Mouse (Mus musculus) lung, postnatal 4 days (tissue): ENCODE measurements around the gene Gucd1.
A peak's percentile ranks its signal among the peaks of the same experiment; 100 is the strongest.
"Not testable (repeated sequence)": the region's sequence is repeated elsewhere in the genome, so short reads cannot be mapped to it uniquely, and the experiment has no call there.

ENCODE experiments used
- DNase-seq, 2 experiments: peaks; one replicate each; pipeline ENCODE4 v3.0.0; 2021

Gucd1 gene

DNA sequence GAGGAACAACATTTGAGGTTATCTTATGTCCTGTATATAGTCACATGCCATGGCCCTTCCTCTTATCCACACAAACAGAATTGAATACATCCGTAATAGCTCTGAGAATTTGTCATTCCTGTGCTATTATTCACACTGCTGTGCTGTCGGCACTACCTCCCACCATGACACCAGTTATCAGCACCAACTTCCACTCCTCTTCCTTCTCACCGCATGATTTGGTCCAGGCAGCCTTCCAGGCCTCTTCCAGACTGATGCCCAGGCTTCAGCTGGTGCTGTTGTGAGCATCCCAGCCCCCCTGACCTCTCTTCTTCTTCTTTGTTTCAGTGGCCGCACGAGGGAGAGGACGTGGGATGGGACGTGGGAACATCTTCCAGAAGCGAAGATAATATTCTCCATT is 17.2 kb upstream of the Gucd1 start:
- DNase-seq: no peak

DNA sequence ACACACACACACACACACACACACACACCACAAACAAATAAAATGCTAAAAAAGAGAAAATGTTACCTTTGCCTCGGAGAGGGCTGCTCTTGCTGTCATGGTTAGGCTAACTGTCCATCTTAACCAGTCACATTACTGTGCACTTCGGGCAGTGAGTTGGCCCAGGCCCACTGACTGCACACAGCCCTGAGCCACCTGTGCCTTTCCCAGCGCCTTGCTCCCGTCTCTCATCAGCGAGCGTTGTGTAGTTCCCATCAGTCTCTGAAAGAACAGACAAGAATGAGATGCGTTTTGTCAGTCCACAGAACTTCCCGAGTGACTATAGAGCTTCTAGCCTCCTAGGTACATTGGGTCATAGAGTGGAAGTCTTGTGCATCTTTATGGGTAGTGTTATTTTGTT is 16.4 kb upstream of the Gucd1 start:
- no peak for DNase-seq

DNA sequence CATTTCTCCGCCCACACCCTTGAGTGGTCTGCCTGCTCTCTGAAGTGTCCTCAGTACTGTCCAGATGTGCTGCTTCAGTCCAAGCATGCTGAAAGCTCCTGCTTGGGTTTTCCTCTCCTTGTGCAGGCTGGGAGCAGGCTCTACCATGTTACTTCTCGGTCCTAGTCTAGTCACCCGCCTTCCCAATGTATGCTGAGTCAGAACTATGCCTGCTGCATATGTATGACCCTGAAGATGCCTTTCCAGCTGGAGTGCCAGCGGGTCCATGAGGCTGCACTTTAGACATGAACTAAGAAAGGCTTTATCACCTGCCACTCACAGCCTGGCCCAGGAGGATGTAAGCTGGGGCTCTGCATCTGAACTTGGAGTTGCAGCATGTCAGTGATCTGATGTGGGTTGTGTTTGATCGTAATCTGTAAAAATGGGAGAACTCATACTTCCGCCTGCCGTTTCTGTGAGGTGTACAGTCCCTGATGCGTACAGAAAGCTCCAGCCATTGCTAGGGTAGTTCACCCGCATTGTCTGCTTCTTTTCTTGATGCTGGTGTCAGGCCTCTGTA is 13.8 kb upstream of the Gucd1 start:
- DNase-seq: no peak

DNA sequence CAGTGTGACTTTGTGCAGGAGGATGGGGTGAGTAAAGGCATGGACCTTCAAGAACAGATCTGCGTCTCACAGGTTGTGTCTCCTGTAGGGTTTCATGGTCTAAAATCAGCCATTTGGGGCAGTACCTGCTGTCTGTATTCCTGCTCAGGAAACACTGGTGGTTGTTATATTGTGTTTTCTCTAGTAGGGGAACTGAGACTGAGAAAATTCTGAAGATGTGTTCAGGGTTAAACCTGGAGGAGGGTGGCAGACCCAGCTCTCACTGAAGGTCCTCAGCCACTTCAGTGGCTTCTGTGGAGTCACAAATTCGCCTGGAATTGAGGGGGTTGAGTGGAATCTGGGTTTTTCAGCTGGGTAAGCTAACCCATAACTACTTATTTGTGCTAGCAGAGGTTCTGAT is 12.6 kb upstream of the Gucd1 start:
- no peak for DNase-seq

DNA sequence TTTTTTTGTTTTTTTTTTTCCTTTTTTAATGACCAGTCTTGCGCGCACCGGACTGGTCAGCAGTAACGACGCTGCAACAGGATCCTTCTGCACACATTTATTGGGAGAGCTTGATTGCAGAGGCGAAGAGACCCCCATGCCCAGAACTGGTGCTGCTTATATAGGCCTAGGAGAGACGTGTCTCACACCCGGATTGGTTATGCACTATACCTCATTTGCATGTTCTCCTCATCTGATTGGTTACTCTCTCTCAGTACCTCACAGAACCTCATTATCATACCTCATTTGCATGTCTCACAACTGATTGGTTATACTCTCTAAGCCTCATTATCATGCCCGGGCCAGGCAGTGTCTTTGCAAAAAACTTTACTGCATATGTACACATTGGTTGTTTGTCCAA is 7.7 kb upstream of the Gucd1 start:
- DNase-seq: not testable (repeated sequence)

DNA sequence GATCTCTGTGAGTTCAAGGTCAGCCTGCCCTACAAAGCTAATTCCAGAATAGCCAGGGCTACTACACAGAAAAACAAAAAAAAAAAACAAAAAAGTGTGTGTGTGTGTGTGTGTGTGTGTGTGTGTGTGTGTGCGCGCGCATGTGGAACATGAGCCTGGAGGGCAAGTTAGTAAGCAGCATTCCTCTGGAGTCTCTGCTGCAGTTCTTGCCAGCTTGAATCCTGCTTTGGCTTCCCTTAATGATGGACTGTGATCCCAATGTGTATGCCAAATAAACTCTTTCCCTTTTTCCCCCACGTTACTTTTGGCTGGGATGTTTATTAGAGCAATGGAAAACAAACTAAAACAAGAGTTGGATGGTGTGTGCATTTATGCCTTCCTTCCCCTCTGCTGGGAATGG is 3.9 kb upstream of the Gucd1 start:
- no peak for DNase-seq

DNA sequence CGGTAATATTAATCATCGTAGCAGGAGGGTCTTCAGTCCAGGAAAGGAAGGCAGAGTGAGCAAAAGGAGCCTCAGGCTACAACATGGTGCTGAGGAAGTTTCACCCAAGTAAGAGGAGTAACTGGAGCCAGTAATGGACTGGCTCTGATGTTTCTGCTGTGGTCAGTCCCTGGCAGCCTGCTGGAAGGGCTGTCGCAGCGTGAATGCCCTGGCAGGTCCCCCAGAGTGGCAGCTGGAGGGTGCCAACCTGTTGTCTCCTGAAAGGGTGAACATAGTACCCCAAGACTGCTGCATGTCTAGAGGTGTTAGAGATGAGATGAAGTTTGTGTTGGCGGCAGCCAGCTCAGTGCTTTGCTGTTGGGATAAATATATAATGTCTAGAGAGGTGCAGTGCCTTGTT is 2.8 kb upstream of the Gucd1 start:
- DNase-seq: no peak

DNA sequence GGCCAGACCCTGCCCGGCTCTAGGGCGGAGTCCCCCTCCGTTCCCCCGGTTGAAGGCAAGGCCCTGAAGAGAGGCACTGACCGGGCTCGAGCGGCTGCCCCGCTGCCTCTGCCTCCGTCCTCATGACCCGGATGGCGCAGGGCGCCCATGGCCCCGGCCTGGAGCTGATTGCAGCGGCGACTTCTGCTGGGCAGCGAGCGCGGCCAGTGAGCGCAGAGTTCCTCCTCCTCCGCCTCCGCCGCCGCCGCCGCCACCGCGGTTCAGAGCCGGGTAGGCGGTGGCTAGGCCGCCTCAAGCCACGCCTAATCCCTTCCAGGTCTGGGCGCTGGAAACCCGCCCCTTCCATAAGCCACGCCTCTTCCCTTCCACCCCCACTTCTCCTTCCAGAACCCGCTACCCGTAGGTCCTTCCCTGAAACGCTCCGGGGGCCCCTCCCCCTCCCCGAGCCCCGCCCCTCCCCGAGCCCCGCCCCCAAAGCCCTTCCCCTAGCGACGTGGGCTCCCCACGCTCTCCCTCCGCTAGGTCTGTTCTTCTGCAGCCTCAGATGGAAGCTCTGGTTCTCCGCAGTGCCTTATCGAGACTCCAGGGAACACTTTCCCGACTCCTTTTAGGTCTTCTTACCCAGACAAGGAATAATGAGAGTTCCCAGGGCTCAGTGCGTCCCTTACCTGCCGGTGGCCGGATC is 557 bp downstream of the Gucd1 start, which contains the start of gene Snrpd3:
Gene Snrpd3 (plus strand): TSS at position 479 of the 685 bp plus-strand sequence.
- peak; percentile 96 to 98 for DNase-seq

DNA sequence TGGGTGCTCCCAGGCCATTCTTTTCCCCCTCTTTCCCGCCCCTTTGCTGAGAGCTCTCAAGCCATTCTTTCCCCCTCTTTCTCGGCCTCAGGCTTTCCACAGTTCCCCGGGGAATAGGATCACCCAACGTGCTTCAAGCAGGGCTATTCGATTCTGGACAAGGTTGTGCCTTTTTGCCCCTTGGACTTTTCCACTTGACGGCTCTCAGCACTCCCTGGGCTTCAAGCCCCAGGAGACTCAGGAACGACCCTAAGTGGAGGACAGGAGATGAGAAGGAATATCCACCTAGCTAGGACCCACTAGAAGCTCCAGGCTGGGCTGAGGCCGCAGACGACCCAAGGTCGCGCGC is 1.1 kb downstream of the Gucd1 start:
- no peak for DNase-seq

DNA sequence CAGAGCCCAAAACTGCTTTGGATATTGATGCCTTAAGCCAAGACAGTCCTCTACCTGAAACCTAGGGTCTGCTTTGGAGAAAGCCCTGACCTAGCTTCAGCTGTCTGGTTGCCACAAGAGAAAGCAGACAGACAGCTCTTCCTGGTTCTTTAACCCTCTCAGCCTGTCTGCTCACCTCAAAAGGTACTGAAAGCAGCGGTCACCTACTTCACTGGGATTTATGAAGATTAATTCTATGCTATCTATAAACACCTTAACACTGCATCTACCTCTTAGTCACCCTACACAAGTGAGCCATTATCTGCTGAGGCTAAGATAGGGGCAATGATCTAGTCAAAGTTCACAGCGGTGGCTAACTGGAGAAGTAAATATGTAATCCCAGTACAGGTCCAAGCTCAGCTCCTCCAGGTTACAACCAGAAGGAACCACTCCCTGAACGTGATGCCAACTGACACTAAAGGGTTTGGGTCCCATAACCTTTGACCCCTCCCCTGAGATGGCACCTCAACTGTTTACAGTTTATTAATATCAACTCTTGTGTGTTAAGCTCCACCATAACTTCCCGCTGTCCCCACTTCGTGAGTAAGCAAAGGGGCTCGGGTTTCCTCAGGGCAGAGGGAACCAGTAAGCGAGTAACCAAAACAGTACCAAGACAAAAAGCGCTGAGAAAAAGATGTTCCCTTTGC is 1.6 kb downstream of the Gucd1 start:
- DNase-seq: peak in 1 of 2 experiments; percentile 16

DNA sequence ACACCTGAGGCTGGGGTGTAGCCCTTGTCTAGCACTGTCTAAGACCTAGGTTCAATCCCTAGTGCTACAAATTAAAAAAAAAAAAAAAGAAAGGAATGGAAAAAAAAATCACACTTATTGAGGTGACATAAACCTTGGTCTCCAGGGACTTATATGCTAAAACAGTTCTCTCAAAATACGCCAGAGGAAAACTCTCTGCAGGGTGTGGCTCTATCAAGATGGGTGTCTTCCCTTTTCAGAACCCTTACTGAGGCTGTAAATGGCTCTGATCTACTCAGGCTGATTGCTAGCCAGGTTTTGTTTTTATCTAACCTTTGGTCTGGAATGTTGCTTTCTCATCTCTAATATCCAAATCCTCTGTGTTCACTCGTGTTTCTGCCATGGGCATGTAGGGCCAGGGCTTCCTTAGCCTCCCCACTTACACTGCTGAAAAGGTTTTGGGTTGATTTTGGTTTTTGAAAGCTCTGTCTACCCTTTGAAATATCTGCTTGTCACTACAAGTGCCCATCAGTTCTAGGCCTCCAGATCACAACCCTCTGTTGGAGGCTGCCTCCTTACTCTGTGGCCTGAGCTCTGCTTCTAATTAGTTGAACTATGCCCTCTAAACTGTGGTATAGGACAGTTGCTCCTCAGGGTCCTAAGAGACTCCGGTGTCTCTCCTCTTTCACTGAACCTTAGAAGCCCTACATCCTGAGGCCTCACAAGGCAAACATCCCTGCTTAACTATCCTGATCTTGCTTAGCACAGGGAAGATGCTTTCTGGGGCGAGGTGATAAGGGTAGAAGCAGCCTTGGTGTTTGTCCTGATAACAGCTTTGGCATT is 2.3 kb downstream of the Gucd1 start:
- no peak for DNase-seq

DNA sequence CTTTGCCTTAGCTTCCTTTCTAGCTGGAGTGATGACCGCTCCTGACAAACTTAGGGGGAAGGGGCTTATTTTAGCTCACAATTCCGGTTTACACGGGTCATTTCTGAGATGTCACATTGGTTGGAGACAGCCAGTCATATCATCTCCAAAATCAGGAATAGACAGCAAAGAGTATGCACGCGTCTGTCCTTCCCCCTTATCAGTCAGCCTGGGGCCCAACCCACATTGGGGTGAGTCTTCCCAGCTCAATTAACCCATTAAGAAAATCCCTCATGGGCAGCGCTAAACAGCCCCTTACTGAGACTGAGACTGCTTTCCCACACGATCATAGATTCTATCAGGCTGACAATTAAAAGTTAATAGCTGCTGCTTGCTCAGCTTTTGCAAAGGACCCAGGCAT is 3.4 kb downstream of the Gucd1 start:
- DNase-seq: no peak

DNA sequence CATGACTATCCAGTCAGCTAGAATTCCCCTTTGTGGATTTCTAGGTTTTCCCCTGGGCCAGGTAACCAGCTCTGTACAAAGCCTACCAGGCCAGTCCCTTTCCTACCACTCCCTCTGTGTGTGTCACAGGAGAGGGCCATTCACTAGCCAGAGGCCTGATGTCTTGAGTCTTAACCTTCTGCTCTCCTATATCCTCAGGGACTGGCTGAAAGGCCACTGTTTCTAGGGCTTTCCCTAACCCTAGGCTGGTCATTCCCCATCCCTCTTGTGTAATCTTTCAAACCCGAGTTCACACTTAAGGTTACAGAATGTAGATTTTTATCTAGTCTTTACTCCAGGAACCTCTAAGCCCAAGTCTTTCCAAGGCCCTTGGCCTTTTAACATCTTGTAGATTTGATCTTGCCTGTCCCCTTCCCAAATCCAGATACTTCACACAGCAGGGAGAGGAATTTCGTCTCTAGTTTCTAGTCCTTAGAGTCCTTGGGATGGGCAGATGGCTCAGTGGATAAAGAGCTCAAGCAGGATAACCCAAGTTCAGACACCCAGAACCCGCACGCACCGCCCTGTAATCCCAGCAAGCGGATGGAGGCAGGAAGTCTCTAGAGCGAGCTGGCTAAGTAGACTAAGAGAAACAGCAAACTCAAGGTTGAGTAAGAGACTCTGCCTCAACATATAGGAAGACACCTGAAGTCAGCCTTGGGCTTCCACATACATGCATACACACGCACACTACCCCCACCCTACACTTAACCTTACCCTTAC is 4.3 kb downstream of the Gucd1 start:
- DNase-seq: no peak

DNA sequence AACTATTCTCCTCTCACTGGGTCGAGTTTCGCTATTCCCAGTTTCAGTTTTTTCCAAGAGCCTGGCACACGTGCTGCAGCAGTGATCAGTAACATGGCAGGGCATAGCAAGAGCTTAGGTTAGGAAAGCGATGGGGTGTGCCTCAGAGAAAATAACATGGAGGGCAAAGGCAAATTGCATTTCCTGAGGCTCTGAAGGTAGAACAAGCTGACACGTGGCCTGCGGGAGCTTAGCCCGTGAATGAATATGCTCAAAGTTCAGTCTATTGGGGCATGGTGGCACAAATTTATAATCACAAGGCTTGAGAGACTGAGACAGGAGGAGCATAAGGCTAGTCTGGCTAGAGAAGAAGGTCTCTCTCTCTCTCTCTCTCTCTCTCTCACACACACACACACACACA is 5.0 kb downstream of the Gucd1 start:
- no peak for DNase-seq

DNA sequence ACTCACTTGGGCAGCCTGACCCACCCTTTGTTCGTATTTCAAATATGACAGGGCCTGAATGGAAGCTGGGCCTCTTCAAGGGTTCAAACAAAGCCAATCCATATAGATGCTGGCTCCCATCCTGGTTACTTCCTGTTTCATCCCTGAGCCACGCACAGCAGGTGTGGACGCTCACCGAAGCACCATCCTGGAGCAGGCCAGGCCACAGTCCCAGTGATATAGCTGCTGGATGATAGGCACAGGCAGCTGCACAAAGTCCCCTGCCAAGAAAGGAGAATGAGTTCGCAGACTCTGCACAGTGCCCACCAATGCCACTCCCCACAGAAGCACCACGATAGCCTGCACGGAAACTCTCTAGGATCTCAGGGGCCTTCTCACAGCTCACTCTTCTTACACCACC is 5.9 kb downstream of the Gucd1 start:
- no peak for DNase-seq

DNA sequence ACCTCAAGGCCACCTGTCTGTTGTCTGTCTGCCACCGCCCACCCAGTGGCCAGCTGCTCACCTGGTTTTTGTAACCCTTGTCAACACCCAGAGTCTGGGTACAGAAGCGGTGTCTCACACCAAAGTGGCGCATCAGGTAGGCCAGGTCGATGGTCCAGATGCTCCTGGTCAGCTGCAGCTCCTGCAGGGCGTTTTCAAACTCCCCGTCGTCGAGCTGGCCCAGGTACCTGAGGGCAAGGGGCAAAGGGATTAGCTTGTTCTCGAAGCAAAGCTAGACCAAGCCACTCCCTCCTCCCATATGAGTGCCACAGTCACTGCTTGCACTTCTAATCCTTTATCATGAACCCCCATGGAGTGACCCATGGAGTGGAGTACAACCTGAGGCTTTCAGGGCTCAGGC is 6.7 kb downstream of the Gucd1 start:
- DNase-seq: no peak

DNA sequence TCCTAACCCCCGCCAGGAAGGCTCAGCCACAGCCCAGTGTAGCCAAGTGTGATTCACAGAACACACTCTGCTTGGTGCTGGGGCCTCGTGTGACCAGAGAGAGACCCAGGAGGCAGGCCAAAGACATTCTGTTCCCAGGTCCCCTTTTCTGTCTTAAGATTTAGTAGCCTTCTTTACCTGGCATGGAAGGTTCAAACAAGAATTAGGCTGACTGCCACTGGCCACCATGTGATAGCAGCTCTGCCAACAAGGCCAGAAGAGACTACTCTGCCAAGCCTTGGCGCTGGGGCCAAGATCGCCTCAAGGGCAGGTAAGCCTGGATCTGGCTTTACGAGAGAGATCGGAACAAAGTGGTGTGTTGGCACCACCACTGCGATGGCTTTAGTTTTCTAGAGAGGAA is 7.3 kb downstream of the Gucd1 start:
- DNase-seq: no peak

DNA sequence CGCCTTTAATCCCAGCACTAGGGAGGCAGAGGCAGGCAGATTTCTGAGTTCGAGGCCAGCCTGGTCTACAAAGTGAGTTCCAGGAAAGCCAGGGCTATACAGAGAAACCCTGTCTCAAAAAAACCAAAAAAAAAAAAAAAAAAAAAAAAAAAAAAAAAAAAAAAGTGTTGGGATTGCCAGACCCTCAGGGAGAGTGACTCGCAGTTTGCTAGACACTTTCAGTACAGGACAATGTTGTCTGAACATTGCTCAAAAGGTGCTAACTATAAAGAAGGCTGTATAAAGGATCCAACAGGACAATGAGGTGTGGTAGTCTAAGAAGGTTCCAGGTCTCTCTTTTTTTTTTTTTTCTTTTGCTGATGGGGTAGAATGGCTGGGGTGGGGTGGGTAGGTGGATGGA is 11.8 kb downstream of the Gucd1 start:
- DNase-seq: not testable (repeated sequence)

DNA sequence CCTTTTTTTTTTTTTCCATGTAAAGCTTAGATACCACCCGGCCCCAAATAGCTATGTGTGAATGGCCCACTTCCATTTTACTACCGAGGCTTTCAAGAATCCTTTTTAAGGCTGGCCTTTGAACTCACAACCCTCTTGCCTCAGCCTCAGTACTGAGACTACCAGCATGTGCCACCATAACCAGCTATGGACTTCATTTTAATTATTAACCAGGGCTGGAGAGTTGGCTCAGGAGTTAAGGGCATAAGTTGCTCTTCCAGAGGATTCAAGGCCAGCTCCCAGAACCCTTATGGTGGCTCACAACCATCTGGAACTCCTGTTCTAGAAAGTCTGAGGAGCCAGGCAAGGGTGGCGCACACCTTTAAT is 12.7 kb downstream of the Gucd1 start:
- no peak for DNase-seq

DNA sequence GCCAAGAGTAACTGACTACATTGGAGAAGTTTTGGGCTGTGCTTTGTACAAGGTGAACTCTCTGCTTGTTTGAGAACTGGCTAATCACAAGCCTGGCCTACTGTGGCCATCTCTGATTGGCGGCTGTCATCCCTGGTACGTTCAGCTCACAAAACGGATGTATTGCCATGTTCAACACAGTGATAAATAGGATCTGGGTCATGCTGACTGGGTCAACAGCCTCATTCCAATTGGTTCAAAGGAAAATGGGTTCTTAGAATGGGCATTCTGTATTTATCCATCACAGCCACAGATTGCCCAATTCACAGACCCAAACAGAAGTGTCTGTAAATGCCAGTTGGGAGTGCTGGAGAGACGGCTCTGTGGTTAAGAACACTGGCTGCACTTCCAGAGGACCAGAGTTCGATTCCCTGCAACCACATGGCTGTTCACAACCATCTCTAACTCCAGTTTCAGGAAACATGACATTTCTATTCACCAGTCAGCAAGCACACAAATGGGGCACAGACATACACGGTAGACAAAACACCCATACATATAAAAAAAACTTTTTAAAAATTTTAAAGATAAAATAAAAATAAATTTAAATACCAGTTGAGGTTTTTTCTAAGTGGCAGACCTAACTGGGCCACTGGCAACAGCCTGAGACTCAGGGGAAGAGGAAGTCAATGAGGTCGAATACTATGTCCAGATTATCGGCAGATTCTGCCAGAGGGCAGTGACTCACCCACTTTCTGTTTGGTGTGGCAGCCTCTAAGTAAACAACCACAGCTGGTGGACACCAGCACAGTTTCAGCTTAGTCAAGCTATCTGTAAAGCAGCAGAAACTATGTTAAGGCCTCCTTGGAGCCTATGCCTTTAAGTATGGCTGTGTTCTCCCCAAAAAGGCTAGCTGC is 13.3 kb downstream of the Gucd1 start:
- DNase-seq: no peak

DNA sequence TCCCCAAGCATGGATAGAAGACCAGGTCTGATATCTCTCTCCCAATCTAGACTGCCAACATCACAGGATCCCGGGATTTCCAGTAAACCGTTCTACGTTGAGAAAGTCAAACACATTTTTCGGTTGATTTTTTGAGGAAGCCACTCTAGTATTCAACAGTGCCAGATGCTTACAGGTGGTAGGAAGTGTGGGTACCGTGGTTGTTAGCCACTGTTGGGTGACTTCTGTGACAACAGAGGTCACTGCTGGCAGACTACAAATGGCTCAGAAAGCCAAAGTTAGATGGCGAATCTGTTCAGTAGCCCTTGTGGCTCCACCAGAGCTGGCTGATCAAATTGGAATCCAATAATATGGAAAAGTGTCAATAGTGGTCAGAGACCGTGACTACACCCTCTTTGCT is 14.1 kb downstream of the Gucd1 start:
- no peak for DNase-seq

DNA sequence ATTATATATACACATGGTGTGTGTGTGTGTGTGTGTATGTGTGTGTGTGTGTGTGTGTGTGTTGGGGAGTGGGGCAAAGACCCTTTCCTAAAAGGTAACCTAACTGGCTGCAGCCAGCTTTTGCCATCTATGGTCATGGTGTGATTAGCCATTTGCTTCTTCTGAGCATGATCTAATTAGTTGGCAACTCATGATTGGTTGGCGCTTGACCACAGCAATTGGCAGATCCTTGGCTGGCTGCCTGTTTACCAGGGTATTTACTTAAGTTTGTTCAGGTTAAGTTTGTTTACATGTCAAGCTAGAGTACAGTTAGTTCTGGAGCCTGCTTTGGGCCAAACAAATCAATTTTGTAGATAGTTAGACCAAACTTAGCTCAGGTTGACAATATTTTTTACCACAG is 16.1 kb downstream of the Gucd1 start:
- DNase-seq: no peak
